Mouse (Mus musculus): ENCODE data around the gene L3mbtl2.

GRCm38 (mm10) chr15:81697175-81697574 lies 33.5 kb downstream of the L3mbtl2 start, which contains the start of gene Chadl:
- TF ChIP-seq CTCF (IDR thresholded peaks at IDR 0.05 in 2 of 3, conservative IDR thresholded peaks at IDR 0.05 in 1 of 3; ENCODE audit: control insufficient read depth in 1 of 3, insufficient read depth in 1 of 3, low read depth in 2 of 3, low read length in 3 of 3, poor library complexity in 1 of 3, severe bottlenecking in 1 of 3): no peak
- TF ChIP-seq MAZ (IDR thresholded peaks at IDR 0.05; ENCODE audit: low read depth, low read length): no peak
- TF ChIP-seq POLR2AphosphoS2 (IDR thresholded peaks at IDR 0.05; ENCODE audit: low read length): no peak
- no peak for TF ChIP-seq GATA1 (IDR thresholded peaks at IDR 0.05; ENCODE audit: low read depth, low read length)
- no peak for TF ChIP-seq UBTF (IDR thresholded peaks at IDR 0.05; ENCODE audit: borderline replicate concordance, insufficient read depth, low read depth, low read length)
- TF ChIP-seq POLR2A (IDR thresholded peaks at IDR 0.05; ENCODE audit: control insufficient read depth in 1 of 2, insufficient read depth in 1 of 2, low read depth in 1 of 2, low read length in 2 of 2, poor library complexity in 1 of 2): no peak
- no peak for TF ChIP-seq MAFK (IDR thresholded peaks at IDR 0.05; ENCODE audit: borderline replicate concordance, low read depth, low read length)
- no peak for TF ChIP-seq EP300 (IDR thresholded peaks at IDR 0.05; ENCODE audit: low read depth in 1 of 2, low read length in 2 of 2)
- TF ChIP-seq CHD1 (IDR thresholded peaks at IDR 0.05; ENCODE audit: low read depth, low read length): no peak
- TF ChIP-seq ELF1 (IDR thresholded peaks at IDR 0.05; ENCODE audit: low read depth, low read length): no peak
- TF ChIP-seq USF1 (IDR thresholded peaks at IDR 0.05; ENCODE audit: low read depth, low read length): no peak
